Mouse (Mus musculus) kidney, postnatal 4 days (tissue): ENCODE measurements around the gene Ubtd2.

Source experiments
- DNase-seq, 2 experiments: peaks; one replicate each; pipeline ENCODE4 v3.0.0; 2021; ENCODE audit warnings: mixed read lengths in 2 of 2

Ubtd2 gene

DNA sequence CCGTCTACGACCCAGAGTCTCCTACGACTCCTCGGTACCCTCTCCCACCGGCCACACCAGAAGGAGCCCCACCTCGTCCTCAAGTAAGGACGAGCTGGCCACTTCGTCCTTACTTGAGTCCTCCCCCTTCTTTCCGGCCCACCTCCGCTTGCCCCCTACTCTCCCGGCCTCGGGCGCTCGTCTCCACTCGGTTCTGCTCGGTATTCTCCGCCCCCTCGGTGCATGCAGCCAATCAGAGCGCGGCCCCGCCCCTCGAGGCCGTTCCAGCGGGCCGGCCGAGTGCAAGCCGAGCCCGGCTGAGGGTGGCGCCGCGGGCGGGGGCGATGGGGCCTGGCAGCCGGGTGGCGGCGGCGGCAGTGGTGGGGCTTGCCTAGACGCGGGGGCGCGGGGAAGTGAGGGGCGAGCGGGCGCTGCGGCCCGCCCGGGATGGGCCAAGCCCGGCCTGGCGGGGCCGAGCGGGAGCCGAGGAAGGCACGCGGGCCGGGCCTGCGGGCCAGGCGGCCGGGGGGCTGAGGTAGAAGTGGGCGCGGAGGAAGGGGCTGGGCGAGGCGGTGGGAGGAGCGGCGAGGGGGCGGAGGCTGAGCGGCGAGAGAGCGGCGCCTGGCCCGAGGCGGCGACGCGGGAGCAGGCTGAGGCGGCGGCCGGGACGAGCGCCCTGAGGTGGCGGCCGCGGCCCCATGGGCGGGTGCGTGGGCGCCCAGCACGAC lies at the start of gene Ubtd2:
TSS of gene Ubtd2 (plus strand) at position 571 of the 707 bp plus-strand sequence.
- peak; percentile 99 for DNase-seq

DNA sequence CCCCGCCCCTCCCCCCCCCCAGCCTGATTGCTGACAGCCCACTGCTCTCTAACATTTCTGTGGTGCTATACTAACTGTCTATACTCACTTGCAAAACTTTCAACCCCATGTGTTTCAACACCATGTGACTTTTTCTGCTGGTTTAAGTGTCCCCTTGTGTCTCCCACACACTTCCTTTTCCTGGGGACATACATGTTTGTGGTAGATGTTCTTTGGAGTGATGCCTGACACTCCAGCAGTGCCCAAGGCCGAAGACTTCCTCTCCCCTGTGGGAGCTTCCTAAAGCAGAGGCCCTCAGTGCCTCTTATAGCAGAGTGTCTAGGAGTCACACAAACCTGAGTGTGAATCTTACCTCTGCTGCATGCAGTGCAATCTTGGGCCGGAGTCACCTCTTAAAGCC lies 47.3 kb upstream of the Ubtd2 start:
- DNase-seq = no peak

DNA sequence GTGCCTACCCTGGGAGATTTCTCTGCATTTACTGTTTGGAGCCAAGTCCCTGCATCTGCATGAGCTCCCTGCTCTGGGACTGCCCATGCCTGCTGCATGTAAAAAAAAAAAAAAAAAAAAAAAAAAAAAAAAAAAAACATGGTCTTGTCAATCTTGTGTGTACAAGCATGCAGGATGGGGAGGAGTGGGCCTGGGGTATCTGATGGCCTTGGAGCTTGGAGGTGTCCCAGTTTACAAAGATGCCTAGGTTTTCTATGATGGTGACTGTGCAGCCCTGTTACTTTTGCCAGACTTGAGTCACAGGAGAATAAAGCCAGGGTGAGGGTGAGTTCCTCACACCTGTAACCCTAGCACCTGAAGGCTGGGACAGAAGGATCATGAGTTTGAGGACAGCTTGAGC lies 46.1 kb upstream of the Ubtd2 start:
- no peak for DNase-seq

DNA sequence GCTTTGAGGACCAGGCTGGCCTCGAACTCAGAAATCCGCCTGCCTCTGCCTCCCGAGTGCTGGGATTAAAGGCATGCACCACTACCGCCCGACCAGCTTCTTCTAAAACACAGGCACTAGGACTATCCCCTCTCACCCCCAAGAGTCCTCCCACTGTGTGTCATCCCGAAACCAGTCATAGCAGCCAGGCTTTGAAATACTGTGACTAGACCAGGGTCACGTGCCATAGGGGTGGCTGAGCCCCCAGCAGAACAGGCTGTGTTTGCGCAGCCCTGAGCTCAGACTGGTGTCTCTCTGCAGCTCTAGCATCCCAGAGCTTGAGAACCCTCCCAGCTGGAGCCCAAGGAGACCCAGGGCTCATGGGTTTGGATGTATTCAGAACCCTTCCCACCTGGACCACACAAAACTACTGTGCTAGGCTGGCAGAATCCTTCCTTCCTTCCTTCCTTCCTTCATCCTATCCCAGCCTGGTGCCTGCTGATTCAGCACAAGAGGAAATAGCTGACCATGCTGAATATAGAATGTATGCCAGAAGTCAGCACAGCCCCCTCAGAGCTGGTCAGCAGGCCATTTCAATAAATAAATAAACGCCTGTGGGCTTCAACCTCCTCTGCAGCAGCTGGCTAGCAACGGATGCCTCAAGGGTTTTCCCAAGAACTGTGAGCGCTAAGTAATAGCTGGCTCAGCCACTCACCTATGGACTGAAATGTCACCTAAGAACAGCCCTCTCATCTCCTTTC lies 45.2 kb upstream of the Ubtd2 start:
- DNase-seq = peak; percentile 34 to 52

DNA sequence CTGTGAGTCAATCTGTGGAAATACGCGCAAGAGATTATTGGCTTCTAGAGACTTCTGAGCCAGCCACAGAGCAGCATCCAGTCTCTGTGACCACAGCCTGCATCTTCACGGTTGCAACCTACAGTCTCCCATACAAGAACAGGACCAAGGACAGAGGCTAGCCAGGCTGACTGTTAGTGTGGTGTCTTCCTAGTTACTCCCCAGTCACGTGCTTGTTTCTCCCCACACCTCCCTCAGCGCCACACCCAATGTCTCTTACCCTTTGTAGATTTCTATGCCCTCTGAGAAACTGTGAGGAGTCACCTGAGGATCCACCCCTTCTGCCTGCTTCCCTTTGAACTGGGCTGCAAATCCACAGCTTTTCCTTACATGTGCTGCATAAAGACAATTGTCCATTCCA lies 35.2 kb upstream of the Ubtd2 start:
- DNase-seq = no peak

DNA sequence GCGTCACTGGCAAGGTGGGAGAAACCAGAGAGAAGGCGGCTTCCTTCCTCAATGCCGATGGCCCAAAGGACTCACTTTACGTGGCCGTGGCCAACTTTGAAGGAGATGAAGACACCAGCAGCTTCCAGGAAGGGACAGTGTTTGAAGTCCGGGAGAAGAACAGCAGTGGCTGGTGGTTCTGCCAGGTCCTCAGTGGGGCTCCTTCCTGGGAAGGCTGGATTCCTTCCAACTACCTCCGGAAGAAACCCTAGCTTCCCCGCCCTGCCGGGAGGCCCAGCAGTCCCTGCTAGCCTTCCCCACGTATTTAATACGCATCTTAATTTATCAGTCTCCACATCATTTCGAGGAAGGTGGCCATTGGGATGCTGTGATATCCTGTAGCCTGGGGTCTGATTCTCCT lies 31.9 kb upstream of the Ubtd2 start:
- DNase-seq = no peak

DNA sequence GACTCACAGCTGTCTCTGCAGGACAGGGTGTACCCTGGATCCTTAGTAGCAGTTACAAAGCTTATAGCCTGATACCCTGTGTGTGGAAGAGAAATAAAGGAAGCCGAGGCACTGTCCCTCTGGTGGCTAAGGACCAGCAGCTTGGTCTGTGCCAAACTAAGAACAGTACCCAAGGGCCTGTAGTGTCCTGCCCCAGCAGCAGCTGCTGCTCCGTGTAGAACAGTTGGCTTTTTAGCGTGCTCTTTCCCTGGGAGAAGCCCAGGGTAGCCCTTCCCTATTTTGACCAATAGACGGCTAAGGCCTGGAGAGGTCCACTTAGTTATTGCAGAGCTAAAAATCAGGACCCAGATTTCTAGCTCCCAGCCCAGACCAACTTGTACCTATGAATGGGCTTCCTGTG lies 30.6 kb upstream of the Ubtd2 start:
- DNase-seq = no peak

DNA sequence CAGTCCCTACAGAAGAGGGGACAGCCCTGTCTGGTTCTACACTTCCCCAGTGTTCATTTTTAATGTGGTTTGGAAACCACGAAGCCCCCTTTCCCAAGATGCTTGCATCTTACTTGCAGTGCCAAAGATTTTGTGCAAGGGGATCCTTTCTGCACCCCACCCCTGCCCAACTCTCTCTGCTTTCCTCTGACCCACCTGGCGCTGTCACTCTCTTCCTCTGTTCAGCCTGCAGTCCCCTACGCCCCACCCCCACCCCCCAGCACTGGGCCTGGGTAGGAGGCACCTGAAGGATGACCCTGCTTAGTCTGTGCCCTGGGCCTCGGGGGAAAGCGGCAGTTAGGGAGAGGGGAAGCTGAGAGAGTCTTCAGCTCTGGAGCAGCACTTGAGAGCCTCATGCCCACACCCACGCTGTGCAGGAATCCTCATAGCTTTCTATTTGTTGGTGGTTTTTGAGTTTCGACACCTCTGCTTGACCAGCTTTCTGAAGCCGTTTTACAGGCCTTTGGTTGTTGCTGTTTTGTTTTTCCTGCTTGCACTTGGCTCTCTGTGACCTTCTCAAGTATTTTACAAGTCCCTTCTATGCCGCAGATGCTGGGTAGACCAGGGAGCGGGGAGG lies 30.0 kb upstream of the Ubtd2 start:
- DNase-seq = no peak

DNA sequence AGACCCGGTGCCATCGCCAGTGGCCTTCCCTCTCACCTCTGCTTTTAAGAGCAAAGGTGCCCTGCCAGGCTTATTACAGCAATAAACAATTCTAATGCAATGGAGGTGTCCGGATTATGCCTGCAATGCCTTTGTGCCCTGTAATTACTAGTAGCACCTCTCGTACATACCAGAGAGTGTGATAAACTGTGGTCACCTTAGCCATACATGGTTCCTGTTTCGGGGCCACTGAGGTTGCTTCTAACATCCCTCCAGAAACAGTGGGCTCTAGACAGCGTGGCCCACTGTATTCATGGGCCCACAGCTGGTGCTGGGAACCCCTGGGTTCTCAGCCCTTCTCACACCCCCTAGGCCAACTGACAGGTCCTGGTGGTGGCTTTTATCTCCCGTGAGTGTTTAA lies 27.6 kb upstream of the Ubtd2 start:
- DNase-seq = no peak

DNA sequence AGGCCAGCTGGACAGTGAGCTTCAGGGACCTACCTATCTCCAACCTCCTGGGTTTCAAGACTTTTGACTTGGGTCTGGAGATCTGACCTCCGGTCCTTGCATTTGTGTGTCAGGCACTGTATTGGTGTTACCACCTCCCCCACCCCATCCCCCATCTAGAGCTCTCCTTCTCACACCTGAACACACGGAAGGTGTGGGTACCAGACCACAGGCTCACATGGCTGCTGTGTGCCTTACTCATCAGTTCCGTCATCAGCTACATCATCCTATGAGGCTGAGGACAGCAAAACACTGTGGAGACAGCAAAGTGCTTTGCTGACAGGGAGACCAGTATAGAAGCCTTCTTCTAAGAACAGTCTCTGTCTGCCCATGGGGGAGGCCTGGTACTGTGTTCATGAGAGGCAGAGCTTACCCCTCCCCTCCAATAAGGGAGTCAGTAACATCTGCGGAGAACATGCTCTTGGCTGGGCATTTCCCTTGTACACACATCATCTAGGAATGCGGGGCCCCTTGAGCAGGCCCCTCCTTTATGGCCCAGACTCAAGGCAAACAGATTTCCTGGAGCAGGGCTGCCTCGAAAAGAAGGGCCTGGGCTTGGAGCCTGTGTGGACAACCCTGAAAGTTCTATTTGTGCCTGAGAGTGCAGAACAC lies 19.6 kb upstream of the Ubtd2 start:
- DNase-seq = peak; percentile 62 to 73

DNA sequence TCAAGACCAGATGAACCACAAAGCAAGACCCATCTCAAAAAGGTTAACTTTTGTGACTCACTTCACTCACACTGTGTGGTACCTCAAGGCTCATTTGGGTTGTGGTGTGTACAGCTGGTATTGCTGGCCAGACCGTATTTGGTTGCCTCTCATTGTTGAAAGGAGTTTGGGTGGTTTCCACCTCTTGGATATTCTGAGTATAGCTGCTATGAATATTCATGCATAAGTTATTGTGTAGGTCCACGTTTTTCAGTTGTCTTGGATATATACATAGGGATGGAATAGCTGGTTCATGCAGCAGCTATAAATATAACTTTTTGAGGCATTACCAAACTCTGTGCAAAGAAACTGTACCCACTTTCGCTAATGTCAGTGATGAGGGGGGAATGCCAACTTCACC lies 12.6 kb upstream of the Ubtd2 start:
- DNase-seq = no peak

DNA sequence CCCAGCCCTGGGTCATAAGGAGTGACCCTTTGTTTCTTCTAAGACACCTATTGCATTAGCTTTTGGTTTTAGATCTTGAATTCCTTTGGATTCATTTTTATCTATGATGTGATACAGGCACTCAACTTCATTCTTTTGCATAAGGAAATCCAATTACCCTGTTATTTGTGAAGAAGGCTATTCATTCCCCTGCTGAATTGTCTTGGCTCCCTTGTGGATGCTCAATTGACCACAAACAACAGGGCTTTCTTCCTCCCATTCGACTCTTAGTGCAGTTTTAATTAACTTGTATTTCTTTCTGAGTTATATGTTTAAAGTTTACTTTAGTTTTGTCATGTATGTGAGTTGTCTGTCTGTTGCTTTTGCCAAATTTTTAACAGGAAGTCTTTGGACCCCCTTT lies 10.9 kb upstream of the Ubtd2 start:
- no peak for DNase-seq

DNA sequence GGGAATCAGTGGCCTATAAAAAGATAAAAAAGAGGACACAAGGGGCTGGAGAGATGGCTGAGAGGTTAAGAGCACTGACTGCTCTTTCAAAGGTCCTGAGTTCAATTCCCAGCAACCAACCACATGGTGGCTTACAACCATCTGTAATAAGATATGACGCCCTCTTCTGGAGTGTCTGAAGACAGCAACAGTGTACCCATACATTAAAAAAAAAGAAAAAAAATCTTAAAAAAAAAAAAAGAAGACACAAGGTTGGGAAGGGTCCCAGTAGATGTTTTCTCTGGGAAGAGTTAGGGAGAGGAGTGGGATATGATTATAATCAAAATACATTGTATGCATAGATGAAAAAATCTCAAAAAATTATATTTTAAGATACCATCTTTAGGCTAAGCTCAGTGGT lies 10.0 kb upstream of the Ubtd2 start:
- no peak for DNase-seq

DNA sequence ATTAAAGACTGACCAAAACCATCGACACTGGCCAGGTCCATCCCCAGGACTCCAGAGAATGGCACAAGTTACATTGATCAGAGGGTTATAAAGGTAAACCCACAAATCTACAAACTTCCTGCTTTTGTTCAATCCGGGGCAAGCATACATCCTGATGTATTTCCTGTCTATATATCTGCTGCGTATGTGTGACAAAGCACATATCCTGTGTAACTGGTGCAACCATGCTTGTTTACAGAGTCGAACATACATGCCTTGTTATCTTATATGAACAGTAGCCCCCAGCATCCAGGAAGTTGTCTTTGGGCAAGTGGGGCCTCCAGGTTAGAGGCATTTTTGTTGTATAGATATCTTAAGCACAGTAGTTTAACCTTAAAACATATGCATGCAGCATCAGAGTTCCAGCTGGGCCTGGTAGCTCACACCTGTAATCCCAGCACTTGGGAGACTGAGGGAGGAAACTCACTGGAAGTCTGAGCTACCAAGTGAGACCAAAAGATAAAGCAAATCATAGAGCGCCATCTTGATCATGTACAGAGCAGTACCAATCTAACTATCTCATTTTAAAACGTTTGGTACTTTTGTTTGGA lies 9.4 kb upstream of the Ubtd2 start:
- DNase-seq = no peak

DNA sequence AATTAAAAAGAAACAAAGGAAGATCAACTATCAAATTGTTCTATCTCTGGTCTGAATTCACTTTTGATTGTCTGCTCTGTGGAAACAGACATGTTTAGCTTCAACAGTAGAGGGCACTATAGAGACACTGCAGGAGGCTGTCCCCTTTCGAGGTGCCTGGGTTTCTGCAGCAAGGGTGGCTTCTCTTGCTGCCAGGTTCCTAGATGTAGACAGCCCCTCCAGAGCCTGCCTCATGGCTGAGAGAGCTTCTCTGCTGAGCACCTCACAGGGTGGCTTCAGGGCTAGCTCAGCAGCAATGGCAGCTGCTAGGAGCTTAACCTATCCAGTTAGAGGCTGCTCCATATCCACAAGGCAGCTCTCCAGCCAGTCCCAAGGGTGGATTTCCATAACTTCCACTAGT lies 5.0 kb upstream of the Ubtd2 start:
- peak; percentile 37 to 62 for DNase-seq

DNA sequence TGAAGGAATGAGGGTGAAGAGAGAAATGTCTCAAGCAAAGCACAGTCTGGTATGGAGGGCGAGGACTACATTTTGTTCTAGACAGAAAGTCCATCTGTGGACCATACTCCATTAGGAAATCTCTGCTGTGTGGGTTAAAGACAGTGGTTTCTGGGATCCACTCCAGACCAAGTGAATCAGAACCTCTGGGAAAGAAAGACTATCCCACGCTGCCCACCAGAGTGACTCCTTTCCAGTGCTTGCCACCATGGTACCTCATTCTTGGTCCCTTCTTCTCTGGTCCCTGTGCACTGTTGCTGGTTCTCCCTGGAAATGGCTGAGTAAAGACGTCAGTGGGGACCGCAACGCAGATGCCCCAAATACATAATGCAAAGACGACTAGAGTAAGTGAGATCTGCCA lies 3.9 kb upstream of the Ubtd2 start:
- no peak for DNase-seq

DNA sequence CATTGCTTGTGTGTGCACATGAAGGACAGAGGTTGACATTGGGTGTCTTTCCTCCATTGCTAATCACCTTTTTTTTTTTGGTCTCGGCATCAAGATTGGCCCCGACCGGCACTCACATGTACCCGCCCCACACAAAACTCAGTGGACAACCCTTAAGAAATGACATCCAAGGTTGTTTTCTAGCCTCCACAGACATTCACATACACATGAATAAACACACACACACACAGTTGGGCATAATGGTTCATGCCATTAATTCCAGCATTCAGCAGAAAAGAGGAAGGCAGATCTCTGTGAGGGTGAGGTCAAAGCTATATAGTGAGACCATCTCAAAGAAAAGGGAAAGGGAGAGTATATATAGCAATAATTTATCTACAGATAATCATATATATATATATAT lies 2.4 kb upstream of the Ubtd2 start:
- no peak for DNase-seq

DNA sequence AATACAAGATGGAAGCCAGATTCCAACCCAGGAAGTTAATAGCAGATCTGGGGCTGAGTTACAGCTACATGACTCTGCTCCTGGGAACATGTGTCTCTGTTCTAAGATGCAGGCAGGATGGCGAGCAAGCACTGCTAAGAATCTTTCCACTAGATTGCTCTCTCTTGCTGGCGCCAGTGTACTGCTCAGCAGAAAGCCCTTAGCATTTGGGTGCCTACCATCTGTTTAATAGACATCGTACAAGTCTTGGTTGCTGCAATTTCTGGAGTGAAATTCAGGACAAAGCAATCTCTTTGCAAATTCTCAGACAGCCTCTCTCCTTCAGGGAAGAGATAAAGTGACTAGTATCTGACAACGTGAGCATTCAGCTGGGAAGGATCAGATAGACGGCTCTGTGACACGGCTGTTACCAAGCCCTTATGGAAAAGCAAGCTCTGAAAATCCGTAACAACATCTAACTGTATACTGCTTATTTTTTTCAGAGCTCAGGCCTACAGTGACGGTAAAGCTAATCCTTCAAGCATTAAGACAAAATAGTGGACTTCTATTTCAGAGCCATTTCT lies 1.7 kb upstream of the Ubtd2 start:
- no peak for DNase-seq

DNA sequence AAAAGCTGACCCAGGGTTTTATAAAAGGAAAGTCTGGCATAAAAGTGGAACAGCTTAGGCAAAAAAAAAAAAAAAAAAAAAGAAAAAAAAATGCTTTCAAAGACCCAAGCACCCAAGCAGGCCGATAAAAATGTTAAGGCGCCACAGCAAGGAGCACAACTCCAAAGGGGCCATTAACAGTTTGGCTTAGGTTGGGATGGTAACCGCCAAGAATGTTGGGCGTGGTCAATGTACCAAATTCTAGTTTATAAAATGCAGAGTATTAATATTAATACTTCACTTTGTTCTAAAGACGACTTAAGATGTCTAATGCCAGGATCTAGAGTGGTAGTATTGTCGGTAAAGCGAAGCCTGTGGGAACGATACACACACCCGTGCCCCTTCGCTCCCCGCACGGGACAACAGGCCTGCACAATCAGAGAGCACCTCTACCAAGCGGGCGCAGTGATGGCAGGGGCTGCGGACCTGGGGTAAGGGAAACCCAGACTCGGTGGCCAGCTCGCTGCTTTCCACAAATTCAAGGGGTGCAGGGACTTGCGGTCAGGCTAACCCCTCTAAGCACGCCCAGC lies 855 bp upstream of the Ubtd2 start:
- no peak for DNase-seq

DNA sequence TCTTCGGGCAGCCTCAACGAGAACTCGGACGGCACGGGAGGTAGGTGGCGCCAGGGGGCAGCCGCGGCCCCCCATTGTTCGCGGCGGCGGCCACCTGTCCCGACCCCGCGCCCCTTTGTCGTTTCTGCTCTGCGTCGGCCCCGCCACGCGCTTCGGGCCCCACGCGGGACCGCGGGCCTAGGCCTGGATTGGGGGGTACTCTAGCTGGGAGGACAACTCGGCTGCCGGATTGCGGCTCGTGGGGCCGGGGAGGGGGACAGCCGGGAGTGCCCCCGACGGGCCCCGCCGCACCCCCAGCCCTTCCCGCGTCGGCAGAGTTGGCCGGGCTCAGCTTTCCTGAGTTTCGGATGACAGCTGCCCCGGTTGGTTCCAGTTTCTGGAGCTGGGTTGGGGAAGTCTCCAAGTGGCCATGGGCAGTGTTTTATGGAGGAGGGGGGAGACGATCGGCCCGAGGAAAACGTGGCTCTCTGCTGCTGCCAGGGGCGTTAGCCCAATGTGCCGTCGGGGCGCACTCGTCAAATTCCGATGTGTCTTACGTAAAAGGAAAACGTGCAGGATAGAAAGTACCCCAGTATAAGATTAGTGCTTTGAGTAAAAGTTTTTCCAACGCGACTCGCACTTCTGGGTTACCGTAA lies 454 bp downstream of the Ubtd2 start:
- peak; percentile 54 to 71 for DNase-seq

DNA sequence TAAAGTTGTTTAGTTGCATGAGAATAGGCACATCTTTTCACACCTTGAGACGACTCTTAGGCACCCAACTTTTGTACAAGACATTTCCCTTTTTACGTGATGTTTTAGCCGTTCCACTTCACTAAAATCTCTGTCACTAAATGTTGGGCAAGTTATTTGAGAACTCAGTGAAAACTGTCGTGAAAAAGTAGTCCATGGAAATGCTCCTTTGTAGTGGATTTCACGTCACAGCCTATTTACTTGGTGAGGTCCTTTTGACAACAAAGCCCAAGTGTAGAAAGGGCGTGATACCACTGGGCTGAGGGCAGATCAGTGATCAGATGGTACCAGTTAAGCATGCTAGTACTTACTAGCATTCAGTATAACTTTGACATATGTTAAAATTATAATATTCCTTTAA lies 1.2 kb downstream of the Ubtd2 start:
- DNase-seq = no peak

DNA sequence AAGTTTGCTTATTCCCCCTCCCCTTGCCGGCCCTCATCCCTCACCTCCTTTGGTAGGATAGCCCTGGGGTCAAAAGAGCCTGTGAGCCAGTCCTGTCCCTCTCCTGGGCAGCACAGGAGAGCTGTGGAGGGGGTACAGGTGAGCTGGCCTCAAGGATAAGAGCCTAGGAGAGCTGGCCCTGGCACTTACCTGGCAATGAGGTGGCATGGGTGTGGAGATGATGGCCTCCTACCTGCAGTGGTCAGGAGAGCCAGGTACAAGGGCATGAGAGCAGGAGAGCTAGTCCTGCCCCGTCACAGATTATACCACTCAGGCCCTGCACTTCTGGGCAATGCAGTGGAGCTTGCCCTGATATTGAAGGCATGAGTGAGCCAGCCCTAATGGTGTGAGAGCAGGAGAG lies 9.1 kb downstream of the Ubtd2 start:
- DNase-seq = no peak
